Mouse (Mus musculus) inflammation-experienced regulatory T-cells, adult 6 months (primary cell): ENCODE results near the gene Ttc7. TPM values are rescaled to one million over a fixed set of nuclear protein-coding genes. Genes with fewer than 3 reads are reported as not detected.
"Not testable (repeated sequence)": the region's sequence is repeated elsewhere in the genome, so short reads cannot be mapped to it uniquely, and the experiment has no call there.

Experiments used
- ATAC-seq: one replicate; pipeline ENCODE4 v1.8.0; 2017
- polyA plus RNA-seq, 3 experiments: library from polyadenylated mRNA; unstranded; fragments of 100-300 nt; shearing (Covaris generic); gene quantifications; one replicate each; pipeline ENCODE4 v1.2.1; 2017

The Ttc7 gene
- polyA plus RNA-seq, 3 experiments from 2014 or later, result 16.9 to 22.6 (median 20.6) TPM

DNA sequence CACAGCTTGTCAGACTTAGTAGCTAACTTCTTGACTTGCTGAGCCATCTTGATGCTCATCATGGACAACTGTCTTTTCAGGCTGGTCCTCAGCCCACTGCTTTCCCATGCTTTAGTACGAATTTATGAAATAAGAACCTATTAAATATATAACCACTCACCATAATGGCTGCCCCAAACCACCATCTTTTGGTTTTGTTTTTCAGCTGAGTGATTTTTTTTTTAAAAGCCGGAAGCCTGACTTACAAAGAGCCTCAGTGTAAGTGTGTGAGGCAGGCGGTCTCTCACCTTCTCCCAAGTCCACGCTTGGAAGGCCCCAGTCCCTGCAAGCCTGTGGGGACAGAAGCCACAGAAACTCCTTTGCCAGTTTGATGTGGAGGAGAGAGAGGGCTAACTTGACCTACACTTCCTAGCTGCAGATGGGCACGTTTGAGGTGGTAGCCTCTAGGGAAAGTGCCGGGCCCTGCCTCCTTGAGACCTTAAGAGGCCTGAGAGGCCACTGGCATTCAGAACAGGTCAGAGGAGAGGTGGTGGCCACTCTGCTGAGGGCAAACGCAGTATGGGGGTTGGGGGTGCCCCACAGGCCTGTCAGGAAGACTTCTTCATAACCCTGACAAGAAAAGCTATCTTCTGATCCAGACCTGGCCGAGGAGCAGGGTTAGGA, 3.9 kb downstream of the Ttc7 start:
- ATAC-seq, result no peak

DNA sequence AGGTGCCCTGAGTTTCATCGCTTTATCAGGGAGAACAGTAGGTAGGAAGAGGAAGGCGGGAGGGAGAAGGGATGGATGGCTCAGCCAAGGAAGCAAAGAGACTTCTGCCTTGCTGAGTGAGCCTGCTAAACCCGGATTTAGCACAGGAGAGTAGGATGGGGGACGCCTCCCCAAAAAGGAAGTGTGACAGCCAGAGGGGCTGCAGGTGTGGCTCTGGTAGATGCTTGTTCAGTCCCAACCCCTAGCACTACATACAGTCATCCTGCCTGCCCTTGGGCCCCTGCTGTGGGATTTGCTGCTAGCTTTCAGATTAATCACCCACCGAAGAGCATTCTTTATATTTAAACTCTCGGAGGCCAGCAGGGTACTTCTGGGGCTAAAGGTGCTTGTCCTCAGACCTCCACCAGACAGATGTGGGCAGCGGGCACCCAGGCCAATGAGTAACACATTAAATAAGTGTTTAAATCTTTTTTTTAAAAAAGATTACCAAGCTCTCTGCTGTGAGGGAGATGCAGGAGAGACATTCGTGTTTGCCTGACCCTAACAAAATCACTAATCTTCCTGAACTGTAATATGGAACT, 4.6 kb downstream of the Ttc7 start:
- no peak for ATAC-seq

DNA sequence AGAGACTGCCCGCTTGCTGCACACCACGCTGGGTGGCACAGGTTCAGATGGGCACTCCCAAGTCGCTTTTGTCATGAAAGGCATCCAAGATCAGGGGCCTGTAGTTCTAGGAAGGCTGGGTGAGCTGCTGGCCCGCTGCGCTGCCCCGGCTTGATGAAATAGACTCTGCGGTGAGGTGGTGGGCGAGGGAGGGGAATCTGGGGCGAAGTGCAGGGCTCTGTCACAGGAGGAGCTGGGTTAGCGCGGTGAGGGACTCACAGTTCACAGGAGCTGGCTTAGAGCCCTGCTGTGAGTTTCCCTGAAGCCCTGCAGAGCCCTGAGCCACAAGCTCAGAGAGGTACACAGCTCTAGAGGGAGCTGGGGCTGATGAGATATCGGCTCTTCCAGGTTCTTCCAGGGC, 5.4 kb downstream of the Ttc7 start:
- no peak for ATAC-seq

DNA sequence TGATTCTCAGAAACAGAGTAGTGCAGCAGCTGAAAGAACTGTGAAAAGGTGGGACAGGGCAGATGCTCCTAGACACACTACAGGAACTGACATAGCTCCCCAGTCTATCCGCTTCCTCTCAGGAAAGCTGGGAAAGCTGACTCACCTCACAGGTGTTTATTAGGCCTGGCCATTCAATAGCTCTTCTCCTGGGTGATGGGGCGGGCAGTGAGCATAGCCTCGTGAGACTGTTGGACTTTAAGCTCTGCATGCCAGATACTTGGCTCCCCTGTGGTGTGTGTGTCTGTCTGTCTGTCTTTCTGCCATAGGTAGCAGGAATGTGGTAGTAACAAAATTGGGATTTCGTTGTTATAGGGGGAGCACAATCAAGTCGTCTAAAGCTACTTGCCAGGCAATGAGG, 6.7 kb downstream of the Ttc7 start:
- no peak for ATAC-seq

DNA sequence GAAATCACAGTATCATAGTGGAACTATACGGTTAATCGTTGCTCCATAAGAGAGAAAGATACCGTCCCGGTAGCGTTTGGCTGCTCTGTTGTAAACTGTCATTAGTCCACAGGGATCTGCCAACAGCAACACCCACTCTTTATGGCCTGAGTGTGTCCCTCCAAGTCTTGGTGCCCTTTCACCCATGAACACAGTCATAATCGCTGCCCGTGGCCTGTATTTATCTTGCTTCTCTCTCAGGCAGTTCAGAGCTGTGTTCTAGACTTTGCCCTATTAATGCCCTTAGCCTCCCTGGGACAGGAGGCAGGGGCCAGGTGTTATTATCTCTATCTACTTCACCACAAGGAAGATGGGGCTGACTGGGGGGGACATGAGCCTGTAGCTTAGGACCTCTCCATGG, 8.4 kb downstream of the Ttc7 start:
- no peak for ATAC-seq

DNA sequence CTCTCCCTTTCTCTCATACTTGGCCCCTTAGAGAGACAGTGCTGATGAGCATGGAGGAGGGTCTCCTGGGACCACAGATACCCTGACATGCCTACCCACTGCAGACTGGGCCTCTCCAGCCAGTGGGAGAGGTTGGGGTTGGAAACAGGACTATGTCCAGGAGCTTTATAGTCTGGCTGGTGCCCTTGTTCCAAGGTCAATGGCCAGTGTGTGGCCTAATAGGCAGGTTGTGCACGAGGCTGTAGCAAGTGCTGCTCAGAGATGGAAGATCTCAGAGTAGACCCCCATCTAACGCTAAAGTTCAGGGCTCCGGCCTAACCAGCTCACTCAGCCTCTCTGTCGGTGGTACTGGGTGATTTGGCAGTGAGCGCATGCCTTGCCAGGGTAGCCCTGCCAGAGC, 9.1 kb downstream of the Ttc7 start:
- ATAC-seq, result no peak

DNA sequence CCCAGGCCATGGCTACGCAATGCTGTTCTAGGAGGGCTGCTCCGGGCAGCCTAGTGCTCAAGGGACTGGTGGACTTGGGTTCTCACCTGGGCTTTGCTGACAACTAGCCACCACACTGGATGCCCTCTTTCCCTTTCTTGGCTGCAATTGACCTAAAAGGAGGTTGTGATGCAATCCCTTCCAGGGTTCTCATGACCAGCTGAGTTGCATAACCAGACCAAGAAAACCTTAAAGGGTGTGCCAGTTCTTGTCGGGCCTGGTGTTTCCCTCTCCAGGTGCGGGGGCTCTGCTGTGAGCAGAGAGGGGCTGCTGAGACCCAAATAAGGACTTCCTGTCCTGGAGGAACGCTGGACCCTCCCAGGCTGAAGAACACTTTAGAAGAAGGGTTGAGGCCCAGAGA, 10.4 kb downstream of the Ttc7 start:
- no peak for ATAC-seq

DNA sequence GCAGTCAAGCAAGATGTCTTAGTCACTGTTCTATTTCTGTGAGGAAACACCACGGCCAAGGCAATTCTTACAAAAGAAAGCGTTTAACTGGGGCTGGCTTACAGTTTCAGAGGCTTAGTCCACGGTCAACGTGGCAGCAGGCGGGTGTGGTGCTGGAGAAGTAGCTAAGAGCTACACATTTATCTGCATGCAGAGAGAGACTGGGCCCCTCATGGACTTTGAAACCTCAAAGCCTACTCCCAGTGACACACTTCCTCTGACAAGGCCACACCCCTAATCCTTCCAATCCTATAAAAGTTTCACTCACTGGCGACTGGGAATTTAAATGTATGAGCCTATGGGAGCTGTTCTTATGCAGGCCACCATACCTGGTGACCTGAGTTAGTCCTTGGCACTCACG, 13.1 kb downstream of the Ttc7 start:
- no peak for ATAC-seq

DNA sequence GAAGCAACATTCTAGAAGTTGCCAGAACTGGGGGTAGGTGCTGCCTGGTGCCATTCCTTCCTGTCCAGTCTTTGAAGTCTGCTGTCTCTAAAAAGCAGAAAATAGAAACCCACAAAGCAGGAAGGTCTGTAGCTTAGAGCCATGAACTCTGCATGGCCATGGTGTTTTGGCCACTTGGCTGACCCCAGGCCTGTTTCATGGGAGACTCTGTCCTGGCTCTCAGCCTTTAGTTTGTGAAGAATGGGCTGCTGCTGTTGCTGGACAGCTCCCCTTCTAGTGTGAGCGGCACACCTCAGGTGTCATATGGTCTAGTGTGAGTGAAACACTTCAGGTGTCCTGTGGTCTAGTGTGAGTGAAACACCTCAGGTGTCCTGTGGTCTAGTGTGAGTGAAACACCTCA, 14.0 kb downstream of the Ttc7 start:
- ATAC-seq, result not testable (repeated sequence)

DNA sequence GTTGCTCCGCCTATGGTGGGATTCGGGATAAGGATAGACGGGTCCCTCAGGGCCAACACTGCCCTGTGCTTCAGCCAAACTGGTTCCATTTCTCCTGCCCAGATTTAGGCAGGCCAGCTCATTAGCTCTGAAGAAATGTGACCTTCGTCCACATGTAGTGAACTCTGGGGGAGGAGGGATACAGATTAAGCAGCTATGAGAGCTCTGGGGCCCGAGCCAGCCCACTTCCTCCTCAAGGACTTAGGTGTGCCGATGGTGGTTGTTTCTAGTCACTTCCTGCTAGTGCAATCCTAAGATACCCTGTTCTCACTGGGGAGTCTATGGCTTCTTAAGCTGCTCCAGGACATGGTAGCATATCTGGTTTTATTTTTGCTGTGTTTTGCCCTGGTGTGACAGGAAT, 16.3 kb downstream of the Ttc7 start:
- ATAC-seq, result peak; percentile 96

DNA sequence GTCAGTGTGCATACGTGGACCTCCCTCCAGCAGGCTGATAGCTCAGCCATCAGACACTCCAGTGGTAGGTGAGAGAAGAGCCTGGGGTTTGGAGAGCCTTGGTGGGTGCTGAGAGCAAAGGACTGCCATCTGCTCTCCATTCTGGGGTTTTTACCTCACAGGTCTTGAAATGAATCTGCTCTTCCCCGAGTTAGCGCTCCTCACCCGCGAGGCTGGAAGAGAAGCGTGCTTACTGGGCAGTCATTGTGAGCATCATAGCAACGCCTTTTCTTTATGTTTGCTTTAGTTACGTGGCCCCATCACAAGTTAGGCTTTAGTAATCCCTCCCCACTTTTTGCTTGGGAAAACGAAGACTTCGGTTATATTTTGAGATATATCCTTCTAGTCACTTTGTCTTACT, 17.7 kb downstream of the Ttc7 start:
- no peak for ATAC-seq

DNA sequence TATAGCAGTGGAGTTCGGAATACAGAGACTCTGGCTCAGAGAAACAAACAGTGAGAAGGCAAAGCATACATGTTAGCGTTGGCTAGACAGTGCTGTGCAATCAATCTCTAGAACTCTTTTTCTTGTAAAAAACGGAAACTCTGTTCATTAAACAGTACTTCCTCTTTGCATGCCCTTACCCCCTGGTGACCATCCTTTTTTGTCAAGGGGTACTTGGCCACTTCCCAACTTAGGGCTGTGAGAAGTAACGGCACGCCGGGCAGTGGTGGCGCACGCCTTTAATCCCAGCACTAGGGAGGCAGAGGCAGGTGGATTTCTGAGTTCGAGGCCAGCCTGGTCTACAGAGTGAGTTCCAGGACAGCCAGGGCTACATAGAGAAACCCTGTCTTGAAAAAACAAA, 18.9 kb downstream of the Ttc7 start:
- ATAC-seq, result not testable (repeated sequence)

DNA sequence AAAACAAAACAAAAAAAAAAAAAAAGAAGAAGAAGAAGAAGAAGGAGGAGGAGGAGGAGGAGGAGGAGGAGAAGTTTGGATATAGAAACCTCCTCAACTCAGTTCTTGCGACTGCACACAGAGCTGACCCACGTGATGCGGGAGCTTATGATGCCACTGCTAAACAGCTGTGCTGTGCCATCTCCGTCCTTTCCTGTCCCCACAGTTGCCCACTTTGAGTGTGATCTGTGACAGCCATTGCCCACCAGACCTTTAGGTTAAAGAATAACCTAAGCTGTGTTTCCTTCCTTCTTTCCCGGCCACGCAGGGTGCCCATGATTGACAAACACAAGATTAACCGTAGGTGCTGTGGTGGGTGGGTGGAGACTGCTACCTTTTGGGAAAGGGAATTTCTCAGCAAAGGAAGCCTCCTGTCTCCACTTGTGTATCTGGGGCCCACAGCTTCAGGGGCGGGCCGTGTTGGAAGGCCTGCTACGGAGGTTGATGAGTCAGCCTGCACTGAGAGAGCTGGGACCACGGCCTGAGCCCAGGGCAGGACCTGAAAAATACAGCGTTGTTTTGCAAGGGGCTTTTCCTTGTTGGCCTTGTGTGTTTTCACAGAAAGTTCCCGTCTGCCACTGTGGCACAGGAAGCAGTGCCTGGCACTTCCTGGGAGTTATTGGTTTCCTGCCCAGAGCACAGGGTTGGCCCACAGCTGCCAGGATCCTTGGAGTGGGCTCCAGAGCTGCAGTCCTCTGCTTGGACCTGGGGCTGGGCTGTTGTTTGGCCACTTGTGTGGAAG, 19.5 kb downstream of the Ttc7 start:
- ATAC-seq, result no peak

DNA sequence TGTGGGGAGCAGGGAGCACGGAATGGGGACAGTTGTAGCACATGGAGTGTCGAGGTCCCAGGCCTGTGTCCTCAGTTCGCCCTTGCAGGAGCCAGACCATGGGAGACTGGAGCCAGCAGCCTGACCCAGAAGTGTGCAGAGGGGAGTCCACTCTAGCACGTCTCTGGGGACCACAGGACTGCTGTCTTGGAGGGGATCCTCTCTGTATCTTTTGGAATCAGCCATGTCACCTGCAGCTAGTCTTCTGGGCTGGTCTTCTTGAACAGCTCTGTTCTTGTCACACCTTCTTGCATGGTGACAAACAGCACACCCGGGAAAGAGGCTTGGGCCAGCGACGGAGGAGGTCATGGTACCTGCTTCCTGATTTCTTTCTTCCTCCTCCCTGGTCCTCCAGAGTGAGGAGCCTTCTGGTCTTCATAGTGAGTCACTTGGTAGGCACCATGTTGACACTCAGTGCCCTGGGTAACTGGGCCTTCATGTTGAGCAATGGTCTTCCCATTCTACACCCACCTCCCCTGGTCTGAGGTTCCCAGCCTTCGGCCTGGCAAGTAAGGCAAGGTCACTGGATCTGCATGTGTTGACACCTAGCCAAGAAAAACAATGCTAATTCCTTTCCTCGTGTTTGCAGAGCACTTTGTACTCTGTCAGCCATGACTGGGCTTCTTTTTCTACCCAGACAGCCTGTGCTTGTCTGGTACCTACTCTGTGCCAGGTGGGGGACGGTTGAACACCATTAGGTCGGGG, 21.6 kb downstream of the Ttc7 start:
- no peak for ATAC-seq

DNA sequence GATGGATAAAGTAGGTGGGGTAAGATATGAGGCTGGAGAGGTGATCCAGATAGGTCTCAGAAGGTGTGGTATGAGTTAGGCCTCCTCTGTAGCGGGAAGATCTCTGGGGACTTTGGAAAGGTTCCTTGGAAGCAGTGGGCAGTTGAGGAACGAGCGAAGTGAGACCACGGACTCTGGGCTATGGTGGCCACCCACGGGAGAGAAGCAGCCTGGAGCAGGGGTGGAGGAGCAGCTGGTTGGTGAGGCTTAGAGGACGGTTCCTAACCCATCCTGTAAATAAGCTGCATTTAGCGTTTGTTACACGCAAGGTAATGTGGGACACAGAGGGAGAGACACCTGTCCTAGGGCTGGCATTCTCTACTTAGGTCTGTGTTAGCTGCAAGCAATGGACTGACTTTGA, 22.4 kb downstream of the Ttc7 start:
- ATAC-seq, result no peak

DNA sequence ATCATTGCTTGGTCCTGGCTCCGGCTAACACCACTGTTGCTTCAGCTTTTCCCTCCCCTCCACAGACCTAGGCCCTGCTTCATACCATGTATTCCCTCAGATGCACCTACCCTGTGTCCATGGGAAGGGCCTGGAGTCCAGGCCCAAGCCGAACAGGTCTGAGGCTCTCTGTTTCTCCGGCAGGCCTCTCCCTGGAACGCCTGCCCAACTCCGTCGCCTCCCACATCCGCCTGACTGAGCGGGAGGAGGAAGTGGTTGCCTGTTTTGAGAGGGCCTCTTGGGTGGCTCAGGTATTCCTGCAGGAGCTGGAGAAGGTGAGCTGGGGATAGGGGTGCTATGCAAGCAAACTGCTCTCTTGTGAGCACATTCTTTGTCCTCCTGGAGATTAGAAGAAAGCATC, 24.1 kb downstream of the Ttc7 start:
- no peak for ATAC-seq

DNA sequence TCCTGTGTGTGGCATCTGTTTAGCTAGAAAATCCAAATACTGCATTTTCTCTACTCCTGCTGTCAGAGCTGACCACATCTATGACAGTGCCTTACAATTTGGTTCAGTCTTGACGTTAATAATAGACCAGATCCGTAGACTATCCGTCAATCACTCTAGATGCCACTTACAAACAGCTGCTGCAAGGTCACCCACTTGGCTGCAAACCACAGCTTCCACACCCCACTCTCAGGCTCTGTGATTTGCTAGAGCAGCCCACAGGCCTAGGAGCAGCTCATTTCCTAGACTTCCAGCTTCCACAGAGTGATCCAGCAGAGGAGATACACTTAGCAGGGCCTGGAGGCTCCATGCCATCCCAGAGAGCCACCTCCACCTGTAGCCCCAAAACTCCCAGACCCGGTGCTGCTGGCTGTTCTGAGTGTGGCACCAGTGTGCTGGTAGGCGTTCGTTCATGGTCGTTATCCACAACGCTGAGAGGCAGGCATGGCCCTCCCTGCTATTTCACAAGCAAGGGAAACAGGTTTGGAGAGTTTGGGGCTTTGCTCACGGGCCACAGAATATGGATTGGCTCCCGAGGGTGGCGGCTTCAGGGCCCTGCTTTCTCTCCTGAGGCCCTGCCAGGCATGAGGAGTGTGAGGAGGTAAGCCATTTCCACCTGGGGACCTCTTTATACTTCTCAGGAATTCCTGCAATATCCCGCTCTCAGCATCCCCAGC, 26.5 kb downstream of the Ttc7 start:
- no peak for ATAC-seq

DNA sequence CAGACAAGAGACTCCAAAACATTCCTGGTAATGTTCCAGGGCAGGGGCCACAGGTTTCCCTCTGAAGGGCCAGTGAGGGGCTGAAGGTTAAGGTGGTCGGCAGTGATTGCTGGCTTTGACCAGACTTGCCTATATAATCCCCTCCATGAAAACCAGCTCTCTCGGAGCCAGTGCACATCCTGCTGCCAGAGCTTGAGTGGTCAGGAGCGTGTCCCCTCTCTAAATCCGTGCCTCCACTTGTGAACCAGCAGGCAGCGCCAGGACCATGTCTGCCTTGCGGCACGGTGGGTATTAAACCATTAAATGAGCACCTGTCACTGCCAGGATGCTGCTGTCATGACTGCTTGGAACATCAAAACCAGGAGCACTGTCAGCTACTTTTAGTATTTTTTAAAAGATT, 27.8 kb downstream of the Ttc7 start:
- no peak for ATAC-seq

DNA sequence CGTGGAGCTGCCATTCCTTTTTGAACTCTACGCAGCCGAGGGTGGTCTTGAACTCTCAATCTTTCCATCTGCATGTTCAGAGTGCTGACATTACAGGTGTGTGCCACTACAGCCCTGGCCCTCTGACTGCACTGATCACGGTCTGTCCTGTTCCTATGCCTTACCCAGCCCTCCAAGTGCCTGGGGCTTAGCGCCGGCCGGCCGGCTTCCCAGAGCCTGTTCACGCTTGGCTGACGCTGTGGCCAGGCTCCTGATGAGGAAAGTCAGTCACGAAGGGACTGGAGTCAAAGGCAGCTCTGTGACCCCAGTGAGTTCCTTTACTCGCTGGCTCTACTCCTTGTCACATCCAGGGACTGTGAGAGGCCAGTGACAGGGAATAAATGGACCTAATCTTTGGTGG, 29.7 kb downstream of the Ttc7 start:
- ATAC-seq, result no peak

DNA sequence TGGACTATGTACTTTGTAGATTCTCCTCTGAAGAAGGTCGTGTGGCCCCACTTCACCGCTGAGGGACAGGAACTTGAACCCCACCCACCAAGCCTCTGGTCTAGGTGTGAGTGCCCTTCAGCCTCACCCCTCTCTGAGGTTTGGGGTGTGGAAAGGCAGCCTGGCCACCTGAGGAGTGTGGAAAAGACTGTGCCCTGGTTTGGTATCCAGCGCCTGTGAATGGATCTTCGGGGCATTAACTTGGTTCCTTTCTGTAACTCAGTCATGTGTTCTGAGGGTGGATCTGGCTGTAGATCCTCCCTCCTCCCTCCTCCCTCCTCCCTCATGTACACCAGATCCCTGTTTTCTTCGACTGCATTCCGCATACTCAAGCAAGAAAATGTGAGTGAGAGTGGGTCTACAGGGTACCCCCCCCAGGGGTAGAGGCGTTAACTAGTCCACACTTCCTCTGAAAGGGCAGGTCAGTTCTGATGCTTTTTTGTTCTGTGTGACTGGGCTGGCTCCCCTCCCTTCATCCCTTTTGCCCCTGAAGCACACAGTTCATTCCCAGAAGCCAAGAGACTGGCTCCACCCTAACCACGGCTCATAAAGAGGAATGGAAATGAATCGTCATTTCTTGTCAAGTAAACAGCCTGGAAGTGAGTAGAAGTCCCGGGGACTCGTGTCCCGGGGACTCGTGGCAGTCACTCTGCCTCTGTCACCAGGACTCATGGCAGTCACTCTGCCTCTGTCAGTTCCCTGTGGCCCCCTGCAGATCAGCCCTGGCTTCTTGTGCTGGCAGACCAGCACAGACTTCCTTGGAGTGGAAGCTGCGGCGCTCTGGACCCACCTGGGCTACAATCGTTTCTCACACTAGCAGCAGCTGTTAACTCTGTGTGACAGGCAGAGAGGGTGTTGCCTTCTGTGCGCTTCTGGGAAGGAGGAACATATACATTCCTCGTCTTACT, 30.5 kb downstream of the Ttc7 start:
- no peak for ATAC-seq

DNA sequence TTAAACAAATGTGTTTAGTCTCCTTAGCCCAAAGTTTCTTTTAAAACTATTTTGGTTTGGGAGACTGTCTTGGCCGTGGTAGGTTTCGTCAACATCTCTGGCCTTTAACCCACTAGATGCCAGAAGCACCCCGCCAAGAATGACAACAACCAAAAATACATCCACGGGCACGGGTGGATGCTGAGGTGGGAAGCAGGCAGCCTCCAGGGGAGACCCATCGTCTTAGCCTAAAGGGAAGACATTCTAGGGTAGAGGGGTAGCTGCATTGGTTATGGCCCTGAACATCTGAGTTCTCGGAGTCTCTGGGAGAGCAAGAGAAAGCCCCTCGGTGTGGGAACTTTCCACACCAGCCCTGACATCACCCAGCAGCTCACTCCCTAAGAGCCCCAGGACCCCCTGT, 31.4 kb downstream of the Ttc7 start:
- ATAC-seq, result no peak

DNA sequence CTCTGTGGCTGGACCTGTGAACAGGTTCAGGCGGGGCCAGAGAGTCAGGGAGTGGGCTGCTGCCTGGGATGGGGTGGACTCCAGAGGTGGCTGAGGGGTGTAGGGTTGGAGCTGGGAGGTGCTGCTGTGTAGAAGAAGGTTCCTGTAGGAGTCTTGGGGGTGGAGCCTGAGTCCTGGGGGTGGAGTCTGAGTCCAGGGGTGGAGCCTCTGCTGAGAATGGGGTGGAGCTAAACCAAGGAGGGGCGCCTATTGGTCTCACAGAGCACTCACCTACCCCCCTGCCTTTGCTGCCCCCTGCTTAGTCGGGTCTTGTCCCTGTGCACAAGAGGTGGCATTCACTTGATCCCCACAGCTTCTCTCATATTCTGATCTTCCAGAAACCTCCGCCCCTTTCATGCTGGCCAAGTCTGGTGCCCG, 31.9 kb downstream of the Ttc7 start:
- ATAC-seq, result peak; percentile 57
